Mouse (Mus musculus) lung, embryonic 15.5 days (tissue): ENCODE measurements around the gene Rbmxl2. TPM values are rescaled to one million over a fixed set of nuclear protein-coding genes. Genes with fewer than 3 reads are reported as not detected.

ENCODE experiments used
- ATAC-seq: fragments of 200-750 bp; cut with Nextera tagmentation; 2 replicates; pipeline ENCODE4 v1.8.0; 2017; ENCODE audit warnings: moderate number of reproducible peaks, borderline replicate concordance; ENCODE audit not compliant: low FRiP score, low TSS enrichment; ENCODE audit errors: extremely low read depth
- H3K27ac ChIP-seq: fragments of 300-500 bp; sonication (generic); 2 replicates; pipeline ENCODE4 v1.5.1; 2015; ENCODE audit warnings: moderate library complexity, mild to moderate bottlenecking, inconsistent platforms
- H3K27me3 ChIP-seq: fragments of 300-500 bp; sonication (generic); 2 replicates; pipeline ENCODE4 v1.6.1; 2015; ENCODE audit warnings: inconsistent platforms
- H3K36me3 ChIP-seq: fragments of 300-500 bp; sonication (generic); 2 replicates; pipeline ENCODE4 v1.6.1; 2015; ENCODE audit warnings: inconsistent platforms
- H3K4me1 ChIP-seq: fragments of 300-500 bp; sonication (generic); 2 replicates; pipeline ENCODE4 v1.6.1; 2015; ENCODE audit warnings: inconsistent platforms
- H3K4me2 ChIP-seq: fragments of 300-500 bp; sonication (generic); 2 replicates; pipeline ENCODE4 v1.6.1; 2015; ENCODE audit warnings: inconsistent platforms, mild to moderate bottlenecking, moderate library complexity
- H3K4me3 ChIP-seq: fragments of 300-500 bp; sonication (generic); 2 replicates; pipeline ENCODE4 v1.5.1; 2015; ENCODE audit warnings: mild to moderate bottlenecking, inconsistent platforms
- H3K9ac ChIP-seq: fragments of 300-500 bp; sonication (generic); 2 replicates; pipeline ENCODE4 v1.6.1; 2015; ENCODE audit warnings: inconsistent platforms
- H3K9me3 ChIP-seq: fragments of 300-500 bp; sonication (generic); 2 replicates; pipeline ENCODE4 v1.6.1; 2016; ENCODE audit warnings: inconsistent platforms
- WGBS: fragments of 180-500 bp; shearing (Covaris S2); methylation state at CpG from one replicate; pipeline ENCODE4 v1.1.7; 2015; 5-methylcytosine and 5-hydroxymethylcytosine counted together
- polyA plus RNA-seq: library from polyadenylated mRNA; unstranded; fragments of >200 nt; fragmentation: Nextera tagmentation; extraction: Ambion mirVana; gene quantifications from 2 replicates; pipeline ENCODE4 v1.2.1, GENCODE M21; 2015

The Rbmxl2 gene
- polyA plus RNA-seq, result not detected in 2 replicates

DNA sequence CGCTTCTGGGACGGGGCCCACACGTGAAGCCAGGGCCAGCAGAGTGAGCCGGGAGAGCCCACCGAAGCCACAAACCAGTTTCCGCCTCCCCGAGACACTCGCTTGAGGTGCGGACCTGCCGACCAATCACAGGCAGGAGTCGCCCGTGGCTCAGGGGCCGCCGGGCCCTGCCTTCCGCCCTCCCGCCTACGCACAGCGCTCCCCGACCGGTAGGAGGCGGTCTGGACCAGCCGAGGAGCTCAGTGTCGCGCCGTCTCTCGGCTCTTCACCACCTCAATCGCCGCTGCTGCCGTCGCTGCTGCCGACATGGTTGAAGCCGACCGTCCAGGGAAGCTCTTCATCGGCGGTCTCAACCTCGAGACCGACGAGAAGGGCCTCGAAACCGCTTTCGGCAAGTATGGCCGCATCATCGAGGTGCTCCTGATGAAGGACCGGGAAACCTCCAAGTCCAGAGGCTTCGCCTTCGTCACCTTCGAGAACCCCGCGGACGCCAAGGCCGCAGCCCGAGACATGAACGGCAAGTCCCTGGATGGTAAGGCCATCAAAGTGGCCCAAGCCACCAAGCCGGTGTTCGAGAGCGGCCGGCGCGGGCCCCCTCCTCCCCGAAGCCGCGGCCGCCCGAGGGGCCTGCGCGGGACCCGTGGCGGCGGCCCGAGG is at the start of gene Rbmxl2:
Gene Rbmxl2 (plus strand): TSS at position 242 of the 657 bp plus-strand sequence.
- Histone ChIP-seq H3K27ac (no peak within 1 kb of the TSS), H3K36me3 (no peaks in the 10 kb centered on the region), H3K4me1 (no peaks in the 10 kb centered on the region), H3K27me3 (peaks cover 41% of the 10 kb centered on the region), H3K9me3 (peaks cover 14% of the 10 kb centered on the region), H3K4me2 (0 out of 2 replicates have a peak within 1 kb of the TSS, but pooled peaks have one; percentile 18), H3K9ac (no peak within 1 kb of the TSS), H3K4me3 (peak within 1 kb of the TSS; percentile 7; the same call in 1 of the 2 replicates)
- WGBS, result 29% methylated on average over 60 of the region's 70 CpGs
- ATAC-seq, result no peak

DNA sequence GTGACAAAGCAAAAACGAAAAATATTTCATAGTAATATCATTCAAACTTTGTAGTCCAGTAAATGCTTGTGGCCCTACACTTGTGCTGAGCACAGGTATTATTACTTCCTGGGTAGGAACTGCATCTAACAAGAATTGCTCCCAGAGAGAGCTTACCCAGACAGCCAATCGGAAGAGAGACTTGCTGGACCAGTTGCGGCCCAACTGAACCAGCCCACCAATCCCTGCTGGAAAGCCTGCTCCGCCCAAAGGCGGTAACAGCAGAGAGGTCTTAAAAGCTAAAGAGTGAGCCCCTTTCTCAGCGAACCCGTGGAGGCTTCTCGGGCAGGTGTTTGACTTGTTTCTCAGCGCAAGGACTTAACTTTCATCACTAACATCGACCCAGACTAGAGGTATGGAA is 42.6 kb upstream of the Rbmxl2 start, which contains the start of gene Nlrp14:
Gene Nlrp14 (plus strand): TSS at position 301 of the 400 bp plus-strand sequence.
- Histone ChIP-seq H3K9me3 (no peaks in the 10 kb centered on the region), H3K4me2 (no peak within 1 kb of the TSS), H3K9ac (no peak within 1 kb of the TSS), H3K36me3 (no peaks in the 10 kb centered on the region), H3K27ac (no peak within 1 kb of the TSS), H3K4me1 (no peaks in the 10 kb centered on the region), H3K27me3 (no peaks in the 10 kb centered on the region), H3K4me3 (no peak within 1 kb of the TSS)
- ATAC-seq, result no peak
- WGBS, result 80% methylated on average over 10 of the region's 10 CpGs

DNA sequence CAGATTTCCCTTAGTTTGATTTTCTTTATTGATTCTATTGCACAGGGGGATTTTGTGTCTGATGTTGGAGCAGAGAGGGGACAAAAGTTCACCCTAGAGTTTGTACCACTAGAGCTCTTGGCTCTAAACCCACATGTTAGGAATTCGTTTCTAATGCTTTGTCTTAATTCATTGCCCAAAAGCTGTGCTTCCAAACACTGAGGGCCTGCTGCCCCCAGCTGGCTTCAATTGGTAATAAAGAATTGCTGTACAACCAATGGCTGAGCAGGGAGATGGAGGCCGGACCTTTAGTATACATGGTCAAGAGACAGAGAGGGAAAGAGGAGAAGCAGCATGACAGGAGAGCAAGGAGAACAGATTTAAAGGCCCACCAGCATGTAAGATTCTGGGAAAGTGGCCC is 28.8 kb upstream of the Rbmxl2 start:
- Histone ChIP-seq H3K9ac (no peak overlapping the region), H3K27ac (no peak overlapping the region), H3K4me2 (no peak overlapping the region), H3K27me3 (no peaks in the 10 kb centered on the region), H3K4me3 (no peak overlapping the region), H3K36me3 (no peaks in the 10 kb centered on the region), H3K4me1 (no peaks in the 10 kb centered on the region), H3K9me3 (no peaks in the 10 kb centered on the region)
- WGBS, result 41% methylated on average over 2 of the region's 2 CpGs
- no peak for ATAC-seq

DNA sequence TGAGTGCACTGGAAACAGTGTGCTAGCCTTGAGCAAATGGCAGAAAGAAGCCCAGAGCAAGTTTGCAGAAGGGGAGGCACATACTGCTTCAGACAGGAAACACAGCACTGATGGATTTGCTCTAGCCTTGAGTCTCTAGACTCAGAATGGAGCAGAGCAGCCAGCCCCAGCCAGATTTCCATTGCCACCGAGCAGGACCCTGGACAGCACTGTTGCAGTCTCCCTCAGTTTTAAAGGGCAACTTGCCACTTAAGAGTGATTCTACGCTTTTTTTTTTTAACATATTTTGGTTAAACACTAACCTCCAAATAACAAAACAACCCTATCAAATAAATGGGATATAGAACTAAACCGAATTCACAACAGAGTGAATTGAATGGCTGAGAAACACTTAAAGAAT is 7.4 kb upstream of the Rbmxl2 start:
- WGBS, result 35% methylated on average over 3 of the region's 3 CpGs
- no peaks in the 10 kb centered on the region for H3K36me3 ChIP-seq
- no peak overlapping the region for H3K27ac ChIP-seq
- no peak overlapping the region for H3K4me2 ChIP-seq
- H3K4me3 ChIP-seq, result no peak overlapping the region
- H3K4me1 ChIP-seq, result no peaks in the 10 kb centered on the region
- no peak overlapping the region for H3K9ac ChIP-seq
- ATAC-seq, result no peak
- H3K27me3 ChIP-seq, result no peaks in the 10 kb centered on the region
- no peaks in the 10 kb centered on the region for H3K9me3 ChIP-seq

DNA sequence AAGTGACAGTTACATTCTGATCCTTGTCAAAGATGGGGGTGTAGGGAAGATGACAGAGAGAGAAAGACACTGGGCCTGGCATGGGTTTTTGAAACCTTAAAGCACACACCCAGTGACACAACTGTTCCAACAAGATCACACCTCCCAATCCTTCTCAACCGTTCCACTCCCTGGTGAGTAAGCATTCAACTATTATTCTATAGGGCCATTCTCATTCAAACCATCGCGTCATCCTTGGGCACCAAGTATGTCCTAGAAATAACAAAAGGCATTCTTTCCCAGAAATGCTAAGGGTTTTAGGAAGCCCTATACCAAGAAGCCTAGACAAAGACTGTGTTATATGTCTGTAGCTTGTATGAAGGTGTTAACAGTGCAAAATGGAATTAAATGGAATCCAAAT is 1.4 kb upstream of the Rbmxl2 start:
- no peak overlapping the region for H3K9ac ChIP-seq
- no peak overlapping the region for H3K4me3 ChIP-seq
- ATAC-seq, result no peak
- H3K9me3 ChIP-seq, result peaks cover 14% of the 10 kb centered on the region
- no peak overlapping the region for H3K4me2 ChIP-seq
- no peaks in the 10 kb centered on the region for H3K36me3 ChIP-seq
- no peak overlapping the region for H3K27ac ChIP-seq
- H3K27me3 ChIP-seq, result peaks cover 41% of the 10 kb centered on the region
- 89% methylated on average over 3 of the region's 3 CpGs for WGBS
- H3K4me1 ChIP-seq, result no peaks in the 10 kb centered on the region

DNA sequence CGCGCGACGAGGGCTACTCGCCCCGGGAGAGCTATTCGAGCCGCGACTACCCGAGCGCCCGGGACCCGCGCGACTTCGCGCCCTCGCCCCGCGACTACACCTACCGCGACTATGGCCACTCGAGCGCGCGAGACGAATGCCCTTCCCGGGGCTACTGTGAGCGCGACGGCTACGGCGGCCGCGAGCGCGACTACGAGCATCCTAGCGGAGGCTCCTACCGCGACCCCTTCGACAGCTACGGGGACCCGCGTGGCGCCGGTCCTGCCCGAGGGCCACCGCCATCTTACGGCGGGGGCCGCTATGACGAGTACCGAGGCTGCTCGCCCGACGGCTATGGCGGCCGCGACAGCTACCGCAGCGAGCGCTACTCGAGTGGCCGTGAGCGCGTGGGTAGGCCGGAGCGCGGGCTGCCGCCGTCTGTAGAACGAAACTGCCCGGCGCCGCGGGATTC is 906 bp downstream of the Rbmxl2 start:
- WGBS, result 25% methylated on average over 50 of the region's 77 CpGs
- Histone ChIP-seq H3K4me3 (peak overlapping the region; percentile 7; the same call in 1 of the 2 replicates), H3K27ac (no peak overlapping the region), H3K4me2 (0 out of 2 replicates have a peak overlapping the region, but pooled peaks have one; percentile 18), H3K9ac (no peak overlapping the region), H3K36me3 (no peaks in the 10 kb centered on the region), H3K4me1 (no peaks in the 10 kb centered on the region), H3K9me3 (peaks cover 14% of the 10 kb centered on the region), H3K27me3 (peaks cover 41% of the 10 kb centered on the region)
- no peak for ATAC-seq

DNA sequence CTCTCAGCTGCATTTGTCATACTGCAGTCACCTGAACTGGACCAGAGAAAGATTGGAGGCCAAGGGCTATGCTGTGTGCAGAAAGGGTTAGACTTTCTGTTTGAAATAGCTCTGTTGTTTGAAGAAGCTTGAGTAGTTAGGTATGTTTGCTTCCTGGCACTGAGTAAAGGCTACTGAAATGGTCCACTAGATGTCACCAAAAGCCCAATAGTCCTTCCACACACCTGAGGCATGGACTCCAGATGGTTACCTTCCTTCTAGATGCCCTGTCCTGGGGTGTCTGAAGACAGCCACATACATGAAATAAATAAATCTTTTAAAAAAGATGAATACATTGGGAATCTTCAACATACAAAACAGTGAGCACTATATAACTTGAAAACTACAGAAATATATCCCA is 6.5 kb downstream of the Rbmxl2 start:
- Histone ChIP-seq H3K36me3 (no peaks in the 10 kb centered on the region), H3K4me1 (no peaks in the 10 kb centered on the region), H3K4me3 (no peak overlapping the region), H3K4me2 (no peak overlapping the region), H3K9me3 (no peaks in the 10 kb centered on the region), H3K27ac (no peak overlapping the region), H3K27me3 (peaks cover 11% of the 10 kb centered on the region), H3K9ac (no peak overlapping the region)
- no peak for ATAC-seq

DNA sequence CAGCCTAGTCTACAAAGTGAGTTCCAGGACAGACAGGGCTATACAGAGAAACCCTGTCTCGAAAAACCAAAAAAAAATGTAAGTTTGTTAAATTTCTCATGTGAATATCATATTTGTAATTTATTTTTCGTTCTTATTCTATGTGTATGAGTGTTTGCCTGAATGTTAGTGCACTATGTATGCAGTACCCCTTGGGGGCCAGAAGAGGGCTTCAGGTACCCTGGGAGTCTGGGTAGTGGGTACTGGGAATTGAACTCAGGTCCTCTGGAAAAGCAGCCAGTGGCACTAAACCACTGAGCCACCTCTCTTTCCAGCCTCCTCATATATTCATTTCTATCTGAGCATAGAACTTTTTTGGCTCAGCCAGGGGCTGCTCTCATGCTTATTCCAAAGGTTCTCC is 7.6 kb downstream of the Rbmxl2 start:
- no peaks in the 10 kb centered on the region for H3K9me3 ChIP-seq
- 61% methylated on average over 2 of the region's 2 CpGs for WGBS
- H3K4me1 ChIP-seq, result no peaks in the 10 kb centered on the region
- no peak overlapping the region for H3K4me2 ChIP-seq
- H3K9ac ChIP-seq, result no peak overlapping the region
- H3K27me3 ChIP-seq, result peaks cover under 1% of the 10 kb centered on the region; the same call in 1 of the 2 replicates
- H3K27ac ChIP-seq, result no peak overlapping the region
- no peak overlapping the region for H3K4me3 ChIP-seq
- no peaks in the 10 kb centered on the region for H3K36me3 ChIP-seq
- no peak for ATAC-seq

DNA sequence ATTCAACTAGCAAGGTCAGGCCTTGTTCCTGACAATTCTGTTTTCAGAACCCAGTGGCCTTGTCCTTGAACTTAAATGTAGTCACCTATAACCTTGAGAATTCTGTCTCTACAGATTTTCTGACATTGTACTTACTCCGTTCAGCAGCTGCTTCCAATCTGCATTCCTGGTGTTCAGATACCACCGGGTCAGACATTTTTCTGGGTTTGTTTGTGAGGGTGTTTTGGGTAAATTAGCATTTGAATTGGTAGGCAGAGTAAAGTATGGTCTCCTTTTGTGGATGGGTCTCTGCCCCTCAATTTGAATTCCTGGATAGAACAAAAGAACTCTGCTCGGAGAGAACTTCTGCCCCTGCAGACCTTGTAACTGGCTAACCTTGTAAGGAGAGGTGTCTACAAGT is 27.6 kb downstream of the Rbmxl2 start:
- ATAC-seq, result no peak
- no peak overlapping the region for H3K27ac ChIP-seq
- no peak overlapping the region for H3K4me3 ChIP-seq
- H3K36me3 ChIP-seq, result no peaks in the 10 kb centered on the region
- H3K4me2 ChIP-seq, result no peak overlapping the region
- H3K4me1 ChIP-seq, result no peaks in the 10 kb centered on the region
- no peaks in the 10 kb centered on the region for H3K27me3 ChIP-seq
- WGBS, result 62% methylated on average over 3 of the region's 3 CpGs
- H3K9me3 ChIP-seq, result no peaks in the 10 kb centered on the region
- no peak overlapping the region for H3K9ac ChIP-seq

DNA sequence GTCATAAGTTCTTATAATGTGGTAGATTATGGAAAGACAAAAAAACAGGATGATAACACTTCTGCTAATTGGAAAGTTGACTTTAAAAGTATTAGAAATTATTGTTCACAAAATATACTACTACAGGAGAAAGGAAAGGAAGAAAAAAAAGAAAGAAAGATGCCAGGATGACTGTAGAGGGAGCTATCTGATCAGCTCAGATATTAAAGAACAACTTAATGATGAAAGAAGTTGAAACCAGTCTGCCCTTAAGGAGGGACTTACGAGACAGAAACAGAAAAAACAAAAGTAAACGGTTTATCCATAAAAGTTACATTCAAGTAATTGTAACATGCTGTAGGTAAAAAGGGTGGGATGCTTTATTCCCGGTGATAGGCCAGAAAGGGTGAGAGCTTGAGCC is 28.3 kb downstream of the Rbmxl2 start:
- no peaks in the 10 kb centered on the region for H3K4me1 ChIP-seq
- no peak for ATAC-seq
- WGBS, result 57% methylated on average over 3 of the region's 3 CpGs
- no peaks in the 10 kb centered on the region for H3K27me3 ChIP-seq
- H3K36me3 ChIP-seq, result no peaks in the 10 kb centered on the region
- H3K27ac ChIP-seq, result no peak overlapping the region
- no peak overlapping the region for H3K4me3 ChIP-seq
- H3K9me3 ChIP-seq, result no peaks in the 10 kb centered on the region
- H3K4me2 ChIP-seq, result no peak overlapping the region
- H3K9ac ChIP-seq, result no peak overlapping the region

DNA sequence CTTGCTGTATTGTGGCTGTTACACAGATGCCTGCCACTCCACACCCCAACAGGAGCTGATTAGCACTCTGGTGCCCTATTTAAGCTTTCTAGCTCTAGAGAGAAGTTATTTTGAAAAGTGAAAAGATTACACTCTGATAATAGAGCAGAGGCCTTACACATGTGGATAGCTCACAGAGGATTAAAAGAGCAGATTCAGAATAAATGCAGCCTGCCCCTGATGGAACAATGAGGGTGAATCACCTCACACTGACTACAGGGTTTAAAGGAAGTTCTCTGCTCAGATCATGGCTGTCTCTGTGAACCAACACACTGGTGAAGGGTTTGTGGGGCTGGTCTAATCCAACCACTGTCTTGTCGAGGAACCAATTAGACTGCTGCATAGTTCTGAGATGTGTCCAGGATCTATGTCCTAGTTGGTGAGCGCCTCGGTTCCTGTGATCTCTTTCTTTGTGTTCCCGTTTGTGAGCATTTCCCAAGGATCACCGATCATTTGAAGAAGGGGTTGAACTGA is 32.2 kb downstream of the Rbmxl2 start:
- no peak for ATAC-seq
- H3K27me3 ChIP-seq, result no peaks in the 10 kb centered on the region
- no peak overlapping the region for H3K27ac ChIP-seq
- H3K4me1 ChIP-seq, result no peaks in the 10 kb centered on the region
- H3K9me3 ChIP-seq, result no peaks in the 10 kb centered on the region
- no peak overlapping the region for H3K4me3 ChIP-seq
- no peak overlapping the region for H3K9ac ChIP-seq
- H3K4me2 ChIP-seq, result no peak overlapping the region
- 81% methylated on average over 5 of the region's 5 CpGs for WGBS
- no peaks in the 10 kb centered on the region for H3K36me3 ChIP-seq

DNA sequence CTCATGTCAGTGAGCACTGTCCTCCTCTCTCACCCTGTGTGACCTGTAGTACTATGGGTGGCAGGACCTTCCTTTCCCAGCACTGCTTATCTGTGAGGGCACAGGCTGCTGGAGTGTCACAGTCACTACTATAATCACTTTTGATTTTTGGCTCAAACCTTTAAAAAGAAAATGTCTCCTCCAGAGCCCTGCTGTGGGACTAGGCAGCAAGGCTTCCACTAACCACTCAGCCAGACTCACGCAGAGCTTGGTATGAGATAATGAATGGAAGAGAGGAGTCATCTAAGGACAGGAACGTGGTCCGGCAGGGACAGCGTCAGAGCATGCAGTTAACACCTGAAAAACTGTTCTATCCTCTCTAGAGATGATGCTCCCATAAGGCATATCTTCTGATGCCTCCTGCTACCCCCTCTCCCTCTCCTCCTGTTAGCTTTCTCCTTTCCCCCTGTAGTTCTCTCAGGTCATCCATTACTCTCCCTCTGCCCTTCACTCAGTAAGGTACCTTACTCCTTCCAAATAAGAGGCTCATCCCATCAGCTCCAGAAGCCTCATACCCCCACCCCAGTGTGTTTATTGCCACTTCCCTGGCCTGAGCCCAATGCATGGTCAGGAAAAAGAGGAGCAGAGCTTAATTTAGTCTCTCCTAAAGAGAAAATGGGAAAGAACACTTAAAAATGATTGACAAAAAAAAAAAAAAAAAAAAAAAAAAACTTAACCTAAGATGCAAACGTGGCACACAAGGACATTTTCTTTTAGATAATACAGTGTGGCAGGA is 41.2 kb downstream of the Rbmxl2 start:
- 66% methylated on average over 5 of the region's 5 CpGs for whole genome bisulfite sequencing
- Histone ChIP-seq H3K4me1 (no peaks in the 10 kb centered on the region), H3K9ac (no peak overlapping the region), H3K9me3 (no peaks in the 10 kb centered on the region), H3K36me3 (no peaks in the 10 kb centered on the region), H3K4me3 (no peak overlapping the region), H3K4me2 (no peak overlapping the region), H3K27me3 (no peaks in the 10 kb centered on the region), H3K27ac (no peak overlapping the region)
- no peak for ATAC-seq
